Mouse (Mus musculus) thymus, adult 2 months (tissue): ENCODE data around the gene Dock7. TPM values are rescaled to one million over a fixed set of nuclear protein-coding genes. Genes with fewer than 3 reads are reported as not detected.

ENCODE experiments used
- DNase-seq: peaks from one replicate; pipeline ENCODE4 v3.0.0; 2021
- H3K27ac ChIP-seq: fragments of 200-500 bp; 2 replicates; pipeline ENCODE4 v1.5.1; 2012; ENCODE audit warnings: low read length, control low read depth; ENCODE audit not compliant: control insufficient read depth, insufficient read depth
- H3K27me3 ChIP-seq: fragments of 200-500 bp; 2 replicates; pipeline ENCODE4 v1.6.1; 2012; ENCODE audit warnings: mild to moderate bottlenecking, low read length, moderate library complexity, mixed read lengths; ENCODE audit not compliant: control insufficient read depth, insufficient read depth
- H3K36me3 ChIP-seq: fragments of 200-500 bp; 2 replicates; pipeline ENCODE4 v1.6.1; 2012; ENCODE audit warnings: mild to moderate bottlenecking, low read length, moderate library complexity; ENCODE audit not compliant: control insufficient read depth, insufficient read depth
- H3K4me1 ChIP-seq: fragments of 200-500 bp; replicated peaks from 2 replicates; pipeline ENCODE4 v1.6.1; 2012; ENCODE audit warnings: low read length; ENCODE audit not compliant: control insufficient read depth, insufficient read depth
- H3K4me3 ChIP-seq: fragments of 200-500 bp; 2 replicates; pipeline ENCODE4 v1.5.1; 2012; ENCODE audit warnings: mild to moderate bottlenecking, low read length, control low read depth, moderate library complexity; ENCODE audit not compliant: control insufficient read depth, insufficient read depth
- CTCF ChIP-seq: fragments of 200-500 bp; IDR thresholded peaks from 2 replicates; pipeline ENCODE4 v1.5.1; 2012; ENCODE audit warnings: mild to moderate bottlenecking, control low read depth, low read length, moderate library complexity, borderline replicate concordance; ENCODE audit not compliant: control insufficient read depth, poor library complexity, insufficient read depth; ENCODE audit errors: extremely low read depth
- POLR2A ChIP-seq: fragments of 200-500 bp; IDR thresholded peaks from 2 replicates; pipeline ENCODE4 v1.6.1; 2012; ENCODE audit warnings: mild to moderate bottlenecking, low read length, control low read depth, moderate library complexity; ENCODE audit not compliant: control insufficient read depth, poor library complexity, insufficient read depth; ENCODE audit errors: extremely low read depth
- WGBS: fragments of 180-500 bp; shearing (Covaris S2); methylation state at CpG from one replicate; pipeline ENCODE4 v1.1.7; 2018; 5-methylcytosine and 5-hydroxymethylcytosine counted together
- polyA plus RNA-seq: library from polyadenylated mRNA; depleted of rRNA; stranded (reverse); fragments of >200 nt; gene quantifications from 2 replicates; pipeline ENCODE4 v1.2.3, GENCODE M21; 2012

The Dock7 gene
- polyA plus RNA-seq, 1 experiment = 9.3 TPM

GRCm38 (mm10) chr4:99122786-99123185 lies 2.1 kb upstream of the Dock7 start:
- DNase-seq = no peak
- Histone ChIP-seq H3K27ac (no peak overlapping the region), H3K27me3 (no peaks in the 10 kb centered on the region; the same call in 1 of the 2 replicates), H3K36me3 (no peaks in the 10 kb centered on the region), H3K4me1 (no peaks in the 10 kb centered on the region), H3K4me3 (no peak overlapping the region)
- 91% methylated on average over 1 of the region's 1 CpGs for WGBS
- TF ChIP-seq CTCF (no peak), POLR2A (no peak)

- Histone ChIP-seq H3K27me3 (no peaks in the 10 kb centered on the region; the same call in 1 of the 2 replicates), H3K36me3 (no peaks in the 10 kb centered on the region), H3K4me3 (no peak overlapping the region), H3K4me1 (no peaks in the 10 kb centered on the region), H3K27ac (no peak overlapping the region)
- WGBS = 97% methylated on average over 3 of the region's 3 CpGs
- no peak for TF ChIP-seq CTCF
- no peak for TF ChIP-seq POLR2A
- DNase-seq = no peak
Measured at GRCm38 (mm10) chr4:99122047-99122446, 1.3 kb upstream of the Dock7 start.

GRCm38 (mm10) chr4:99121123-99121755 lies 524 bp upstream of the Dock7 start:
- TF ChIP-seq CTCF (no peak), POLR2A (no peak)
- DNase-seq = no peak
- no peaks in the 10 kb centered on the region for H3K4me1 ChIP-seq
- H3K27ac ChIP-seq = no peak overlapping the region
- H3K36me3 ChIP-seq = no peaks in the 10 kb centered on the region
- H3K4me3 ChIP-seq = peak overlapping the region; percentile 43
- 14% methylated on average over 17 of the region's 17 CpGs for WGBS
- H3K27me3 ChIP-seq = no peaks in the 10 kb centered on the region; the same call in 1 of the 2 replicates

GRCm38 (mm10) chr4:99119051-99119450 lies 1.7 kb downstream of the Dock7 start:
- Histone ChIP-seq H3K27ac (no peak overlapping the region), H3K4me1 (no peaks in the 10 kb centered on the region), H3K4me3 (no peak overlapping the region), H3K27me3 (no peaks in the 10 kb centered on the region; the same call in 1 of the 2 replicates), H3K36me3 (no peaks in the 10 kb centered on the region)
- TF ChIP-seq POLR2A (no peak), CTCF (no peak)
- no peak for DNase-seq
- WGBS = 79% methylated on average over 5 of the region's 5 CpGs

- Histone ChIP-seq H3K4me3 (no peak overlapping the region), H3K4me1 (no peaks in the 10 kb centered on the region), H3K36me3 (no peaks in the 10 kb centered on the region), H3K27me3 (no peaks in the 10 kb centered on the region), H3K27ac (no peak overlapping the region)
- no peak for DNase-seq
- TF ChIP-seq POLR2A (no peak), CTCF (no peak)
- 91% methylated on average over 9 of the region's 9 CpGs for WGBS
Measured at GRCm38 (mm10) chr4:99115797-99116196, 4.9 kb downstream of the Dock7 start.

GRCm38 (mm10) chr4:99111670-99112069 lies 9.0 kb downstream of the Dock7 start:
- Histone ChIP-seq H3K4me3 (no peak overlapping the region), H3K4me1 (no peaks in the 10 kb centered on the region), H3K27me3 (no peaks in the 10 kb centered on the region), H3K27ac (no peak overlapping the region), H3K36me3 (no peaks in the 10 kb centered on the region)
- no peak for DNase-seq
- 87% methylated on average over 3 of the region's 3 CpGs for WGBS
- TF ChIP-seq POLR2A (no peak), CTCF (no peak)

- no peaks in the 10 kb centered on the region for H3K36me3 ChIP-seq
- no peak overlapping the region for H3K4me3 ChIP-seq
- no peak for DNase-seq
- no peak for TF ChIP-seq CTCF
- no peak for TF ChIP-seq POLR2A
- H3K4me1 ChIP-seq = no peaks in the 10 kb centered on the region
- 95% methylated on average over 4 of the region's 4 CpGs for WGBS
- H3K27ac ChIP-seq = no peak overlapping the region
- H3K27me3 ChIP-seq = no peaks in the 10 kb centered on the region
Measured at GRCm38 (mm10) chr4:99108817-99109216, 11.9 kb downstream of the Dock7 start.
